In genomic region chr4:138252231-138252630, GRCm38 (mm10) we compare ENCODE assay signal across 10 mouse cellular contexts. TPM values are rescaled to one million over a fixed set of nuclear protein-coding genes. Genes with fewer than 3 reads are reported as not detected.
DNase-seq lines count a peak whose midpoint lies in the region; ATAC-seq and TF ChIP-seq lines count a peak whose summit lies in the region.
"Had no signal": no experiment of that assay in that cellular context is flagged by ENCODE, and none has a peak within 500 bp of the region (broad histone marks: within the 10 kb centered on the region; RNA-seq: fewer than 3 reads in every experiment).

No protein-coding gene starts in this region.

- 43% methylated on average over 5 of the region's 5 CpGs for WGBS in cerebellum, adult 2 months
- 11% methylated on average over 5 of the region's 5 CpGs for WGBS in neural tube, embryonic 11.5 days
- 20% methylated on average over 5 of the region's 5 CpGs for WGBS in liver, embryonic 12.5 days (ENCODE audit: insufficient replicate concordance)
- 23% methylated on average over 5 of the region's 5 CpGs for WGBS in stomach, embryonic 16.5 days

- TF ChIP-seq CTCF in cerebellum, adult 2 months (IDR thresholded peaks at IDR 0.05; ENCODE audit: borderline replicate concordance, insufficient read depth, low read depth, low read length), result no peak

- no peak for ATAC-seq in neural tube, embryonic 11.5 days (ENCODE audit: insufficient read depth, low FRiP score, low TSS enrichment)
- ATAC-seq in liver, embryonic 12.5 days, result no peak
- ATAC-seq in stomach, embryonic 16.5 days (ENCODE audit: insufficient read depth, low FRiP score), result no peak

- no peak overlapping the region for H3K27ac ChIP-seq in cerebellum, adult 2 months (ENCODE audit: insufficient read depth, low read length)
- H3K27ac ChIP-seq in neural tube, embryonic 11.5 days (ENCODE audit: low read depth, low read length), result no peak overlapping the region
- no peak overlapping the region for H3K27ac ChIP-seq in liver, embryonic 12.5 days
- H3K27ac ChIP-seq in stomach, embryonic 16.5 days (ENCODE audit: low read length), result no peak overlapping the region

- no peak for TF ChIP-seq POLR2A in cerebellum, adult 2 months (IDR thresholded peaks at IDR 0.05; ENCODE audit: borderline replicate concordance, insufficient read depth, low read length)

- peaks cover 13% of the 10 kb centered on the region for H3K4me1 ChIP-seq in cerebellum, adult 2 months (ENCODE audit: control insufficient read depth, insufficient read depth, low read length)
- H3K4me1 ChIP-seq in neural tube, embryonic 11.5 days (ENCODE audit: control insufficient read depth, insufficient read depth, low read length), result peaks cover 25% of the 10 kb centered on the region
- H3K4me1 ChIP-seq in liver, embryonic 12.5 days, result peaks cover 33% of the 10 kb centered on the region
- peaks cover 19% of the 10 kb centered on the region for H3K4me1 ChIP-seq in stomach, embryonic 16.5 days (ENCODE audit: control insufficient read depth, insufficient read depth, low read length)

- no peaks in the 10 kb centered on the region for H3K36me3 ChIP-seq in neural tube, embryonic 11.5 days (ENCODE audit: control insufficient read depth, insufficient read depth, low read length)
- H3K36me3 ChIP-seq in liver, embryonic 12.5 days, result peaks cover 8% of the 10 kb centered on the region
- no peaks in the 10 kb centered on the region for H3K36me3 ChIP-seq in stomach, embryonic 16.5 days (ENCODE audit: control insufficient read depth, insufficient read depth, low read length)

- peak overlapping the region; percentile 3; the same call in 1 of the 2 replicates for H3K4me2 ChIP-seq in neural tube, embryonic 11.5 days (ENCODE audit: low read depth)
- peak overlapping the region; percentile 88 for H3K4me2 ChIP-seq in liver, embryonic 12.5 days
- peak overlapping the region; percentile 44 for H3K4me2 ChIP-seq in stomach, embryonic 16.5 days (ENCODE audit: low read depth, low read length)

- DNase-seq in cerebellum, adult 2 months, result no peak
- no peak for DNase-seq in cerebellum, adult 11 months
- peak; percentile 20 for DNase-seq in neural tube, embryonic 11.5 days (ENCODE audit: low spot score)
- DNase-seq in neural tube, embryonic 10.5 days (ENCODE audit: extremely low spot score, low spot score), result no peak
- no peak for DNase-seq in thymus, postnatal 14 days
- DNase-seq in gastrocnemius, adult 18-20 months (ENCODE audit: low spot score), result no peak
- DNase-seq: cerebellum, adult 9-10 months had no signal

- H3K9ac ChIP-seq in neural tube, embryonic 11.5 days (ENCODE audit: low read length), result peak overlapping the region; percentile 2; the same call in 1 of the 2 replicates
- no peak overlapping the region for H3K9ac ChIP-seq in liver, embryonic 12.5 days
- no peak overlapping the region for H3K9ac ChIP-seq in stomach, embryonic 16.5 days (ENCODE audit: low read length)

- no peaks in the 10 kb centered on the region for H3K27me3 ChIP-seq in cerebellum, adult 2 months (ENCODE audit: control insufficient read depth, insufficient read depth, low read length)
- peaks cover 40% of the 10 kb centered on the region for H3K27me3 ChIP-seq in neural tube, embryonic 11.5 days (ENCODE audit: control insufficient read depth, insufficient read depth, low read length)
- peaks cover 76% of the 10 kb centered on the region for H3K27me3 ChIP-seq in liver, embryonic 12.5 days (replicated peaks)
- peaks cover 10% of the 10 kb centered on the region for H3K27me3 ChIP-seq in stomach, embryonic 16.5 days (ENCODE audit: control insufficient read depth, insufficient read depth, low read length)

- H3K9me3 ChIP-seq in neural tube, embryonic 11.5 days (ENCODE audit: control insufficient read depth, low read length), result no peaks in the 10 kb centered on the region
- H3K9me3 ChIP-seq in liver, embryonic 12.5 days (replicated peaks), result no peaks in the 10 kb centered on the region
- H3K9me3 ChIP-seq in stomach, embryonic 16.5 days (replicated peaks; ENCODE audit: control insufficient read depth, low read length), result no peaks in the 10 kb centered on the region

- peak overlapping the region; percentile 73 for H3K4me3 ChIP-seq in cerebellum, adult 2 months (replicated peaks; ENCODE audit: insufficient read depth, low read depth, low read length)
- no peak overlapping the region for H3K4me3 ChIP-seq in neural tube, embryonic 11.5 days (ENCODE audit: low read depth, low read length)
- no peak overlapping the region for H3K4me3 ChIP-seq in liver, embryonic 12.5 days
- no peak overlapping the region for H3K4me3 ChIP-seq in stomach, embryonic 16.5 days (replicated peaks; ENCODE audit: low read length)

RNA-seq across cellular contexts. Expression of gene Kif17, which starts 2.0 kb away (rescaled TPM):
- 12.2 and 12.7 TPM in 2 replicates for polyA plus RNA-seq in cerebellum, adult 2 months (2012; rRNA removed)
- 0.37 and 0.46 TPM in 2 replicates for polyA plus RNA-seq in neural tube, embryonic 11.5 days (2014; fragmentation: Nextera tagmentation; extraction: Ambion mirVana)
- polyA plus RNA-seq in liver, embryonic 12.5 days (2016; fragmentation: Nextera tagmentation; extraction: Ambion mirVana), result 0.26 and 0.37 TPM in 2 replicates
- polyA plus RNA-seq in stomach, embryonic 16.5 days (2015; fragmentation: Nextera tagmentation; extraction: Ambion mirVana), result 1.5 and 1.9 TPM in 2 replicates
- total RNA-seq in gastrocnemius, adult 18-20 months (2021), result not detected

RNA-seq across cellular contexts. Expression of gene Sh2d5, which starts 2.0 kb away (rescaled TPM):
- polyA plus RNA-seq in cerebellum, adult 2 months (2012; rRNA removed), result 38.9 and 40.8 TPM in 2 replicates
- 1.6 and 1.8 TPM in 2 replicates for polyA plus RNA-seq in neural tube, embryonic 11.5 days (2014; fragmentation: Nextera tagmentation; extraction: Ambion mirVana)
- 0.61 and 0.87 TPM in 2 replicates for polyA plus RNA-seq in liver, embryonic 12.5 days (2016; fragmentation: Nextera tagmentation; extraction: Ambion mirVana)
- polyA plus RNA-seq in stomach, embryonic 16.5 days (2015; fragmentation: Nextera tagmentation; extraction: Ambion mirVana), result 0.46 and 0.82 TPM in 2 replicates
- total RNA-seq in gastrocnemius, adult 18-20 months (2021), result under 1 TPM in 1 of 2 experiments, not detected in 1; 0.09 TPM
- total RNA-seq: heart, adult 18-20 months had no signal

RNA-seq across cellular contexts. Expression of gene Hp1bp3, which starts 36.1 kb away (rescaled TPM):
- 163 and 170 TPM in 2 replicates for polyA plus RNA-seq in cerebellum, adult 2 months (2012; rRNA removed)
- 175 TPM in 2 replicates for polyA plus RNA-seq in neural tube, embryonic 11.5 days (2014; fragmentation: Nextera tagmentation; extraction: Ambion mirVana)
- 48.2 and 50.1 TPM in 2 replicates for polyA plus RNA-seq in liver, embryonic 12.5 days (2016; fragmentation: Nextera tagmentation; extraction: Ambion mirVana)
- 131 and 141 TPM in 2 replicates for polyA plus RNA-seq in stomach, embryonic 16.5 days (2015; fragmentation: Nextera tagmentation; extraction: Ambion mirVana)
- total RNA-seq in gastrocnemius, adult 18-20 months (2021), result 10 to 100 TPM; 56.4 to 66.7 TPM

RNA-seq across cellular contexts. Expression of gene Ddost, which starts 52.3 kb away (rescaled TPM):
- 98.3 and 101 TPM in 2 replicates for polyA plus RNA-seq in cerebellum, adult 2 months (2012; rRNA removed)
- polyA plus RNA-seq in neural tube, embryonic 11.5 days (2014; fragmentation: Nextera tagmentation; extraction: Ambion mirVana), result 231 and 247 TPM in 2 replicates
- 206 and 212 TPM in 2 replicates for polyA plus RNA-seq in liver, embryonic 12.5 days (2016; fragmentation: Nextera tagmentation; extraction: Ambion mirVana)
- polyA plus RNA-seq in stomach, embryonic 16.5 days (2015; fragmentation: Nextera tagmentation; extraction: Ambion mirVana), result 418 and 440 TPM in 2 replicates
- total RNA-seq in gastrocnemius, adult 18-20 months (2021), result 10 to 100 TPM; 29.5 to 34.0 TPM

Comparison
In these comparisons a context has a peak if more than half of its experiments do, and no peak if none do; other contexts are left out.
1. H3K4me2 ChIP-seq: peak in every context shown above with its lines; median percentile 88 in liver, embryonic 12.5 days; 44 in stomach, embryonic 16.5 days; 3 in neural tube, embryonic 11.5 days.
2. RNA of gene Sh2d5, which starts 2.0 kb away (polyA plus RNA-seq): 38.9 to 40.8 TPM in cerebellum, adult 2 months; 1.6 to 1.8 TPM in neural tube, embryonic 11.5 days, 0.61 to 0.87 TPM in liver, embryonic 12.5 days and 0.46 to 0.82 TPM in stomach, embryonic 16.5 days; every median in the first group is over 10 times any median in the second.